In the genomic region with DNA sequence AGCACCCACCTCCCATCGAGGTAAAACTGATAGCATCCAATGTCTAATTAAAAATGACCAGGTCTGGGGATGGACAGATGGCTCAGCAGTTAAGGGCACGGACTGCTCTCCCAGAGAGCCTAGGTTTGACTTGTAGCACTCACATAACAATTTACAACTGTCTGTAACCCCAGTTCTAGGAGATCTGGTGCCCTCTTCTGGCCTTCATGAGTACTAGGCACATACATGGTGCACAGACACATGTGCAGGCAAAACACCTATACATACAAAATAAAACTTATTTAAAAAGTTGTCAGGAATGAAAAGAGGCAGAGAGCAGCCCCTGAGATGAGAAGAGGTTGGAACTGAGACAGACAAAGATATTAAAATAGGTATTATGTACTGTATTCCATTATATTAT, we compare ENCODE assay signal across 18 mouse cellular contexts.
"Had no signal": no experiment of that assay in that cellular context is flagged by ENCODE, and none has a peak within 500 bp of the region (broad histone marks: within the 10 kb centered on the region; RNA-seq: fewer than 3 reads in every experiment).

No protein-coding gene starts in this region.

- H3K9ac ChIP-seq: kidney, embryonic 15.5 days; limb, embryonic 12.5 days; limb, embryonic 15.5 days; liver, embryonic 12.5 days; midbrain, embryonic 12.5 days; midbrain, embryonic 15.5 days had no signal

- H3K4me1 ChIP-seq: limb, embryonic 15.5 days; liver, embryonic 12.5 days had no signal

- ATAC-seq: liver, embryonic 12.5 days; midbrain, embryonic 15.5 days had no signal

- H3K36me3 ChIP-seq: kidney, embryonic 15.5 days; limb, embryonic 12.5 days; limb, embryonic 15.5 days; liver, embryonic 12.5 days; midbrain, embryonic 12.5 days; midbrain, embryonic 15.5 days had no signal

- DNase-seq: kidney, adult 11 months; kidney, adult 8-10 months; kidney, postnatal 10 days; kidney, postnatal 36 days; layer of hippocampus, adult 9-11 months; lung, adult 2 months; lung, postnatal 14 days; lung, postnatal 4 days; right cerebral cortex, postnatal 4 days; thymus, adult 2 months; thymus, postnatal 25 days had no signal

- H3K4me3 ChIP-seq: kidney, embryonic 15.5 days; limb, embryonic 12.5 days; limb, embryonic 15.5 days; liver, embryonic 12.5 days; midbrain, embryonic 12.5 days; midbrain, embryonic 15.5 days had no signal

- H3K27ac ChIP-seq: kidney, embryonic 15.5 days; limb, embryonic 12.5 days; limb, embryonic 15.5 days; liver, embryonic 12.5 days; midbrain, embryonic 12.5 days; midbrain, embryonic 15.5 days; stomach, postnatal 0 days had no signal

- H3K27me3 ChIP-seq: midbrain, embryonic 15.5 days had no signal

- H3K9me3 ChIP-seq: kidney, embryonic 15.5 days; limb, embryonic 12.5 days; limb, embryonic 15.5 days; liver, embryonic 12.5 days; midbrain, embryonic 12.5 days; midbrain, embryonic 15.5 days had no signal

- H3K4me2 ChIP-seq: kidney, embryonic 15.5 days; limb, embryonic 12.5 days; limb, embryonic 15.5 days; liver, embryonic 12.5 days; midbrain, embryonic 12.5 days; midbrain, embryonic 15.5 days had no signal
